Mouse (Mus musculus) small intestine, adult 2 months (tissue): Measurements from ENCODE around the gene Vstm4.

Experiments used
- CTCF ChIP-seq: fragments of 200-500 bp; IDR thresholded peaks from 2 replicates; pipeline ENCODE4 v1.5.1; 2012; ENCODE audit warnings: low read depth, mild to moderate bottlenecking, control low read depth, inconsistent platforms, low read length, moderate library complexity, mixed read lengths; ENCODE audit not compliant: insufficient replicate concordance, insufficient read length; ENCODE audit errors: extremely low read depth
- POLR2A ChIP-seq: fragments of 200-500 bp; IDR thresholded peaks from 2 replicates; pipeline ENCODE4 v1.6.1; 2012; ENCODE audit warnings: low read depth, mild to moderate bottlenecking, control low read depth, inconsistent platforms, low read length, moderate library complexity

- TF ChIP-seq POLR2A = no peak
- no peak for TF ChIP-seq CTCF
Observed at GRCm38 (mm10) chr14:32909112-32909511, 52.6 kb downstream of the Vstm4 start.
